Mouse (Mus musculus) stomach, embryonic 14.5 days (tissue): Measurements from ENCODE around the gene Ubxn2a. TPM values are rescaled to one million over a fixed set of nuclear protein-coding genes. Genes with fewer than 3 reads are reported as not detected.
A peak's percentile ranks its signal among the peaks of the same experiment; 100 is the strongest.

ENCODE experiments used
- ATAC-seq: fragments of 200-750 bp; cut with Nextera tagmentation; 2 replicates; pipeline ENCODE4 v1.8.0; 2017; ENCODE audit warnings: low read depth, moderate TSS enrichment; ENCODE audit not compliant: insufficient number of reproducible peaks, insufficient read depth, low FRiP score
- H3K27ac ChIP-seq: fragments of 300-500 bp; sonication (generic); 2 replicates; pipeline ENCODE4 v1.5.1; 2014; ENCODE audit warnings: mild to moderate bottlenecking, low read length, moderate library complexity, mixed read lengths
- H3K27me3 ChIP-seq: fragments of 300-500 bp; sonication (generic); 2 replicates; pipeline ENCODE4 v1.6.1; 2014; ENCODE audit warnings: low read length, control low read depth, mixed read lengths; ENCODE audit not compliant: control insufficient read depth, insufficient read depth
- H3K36me3 ChIP-seq: fragments of 300-500 bp; sonication (generic); 2 replicates; pipeline ENCODE4 v1.6.1; 2014; ENCODE audit warnings: mild to moderate bottlenecking, control low read depth, low read length, moderate library complexity, mixed read lengths; ENCODE audit not compliant: control insufficient read depth, insufficient read depth
- H3K4me1 ChIP-seq: fragments of 300-500 bp; sonication (generic); 2 replicates; pipeline ENCODE4 v1.6.1; 2014; ENCODE audit warnings: low read length, control low read depth, mixed read lengths; ENCODE audit not compliant: control insufficient read depth, insufficient read depth
- H3K4me2 ChIP-seq: fragments of 300-500 bp; sonication (generic); replicated peaks from 2 replicates; pipeline ENCODE4 v1.6.1; 2014; ENCODE audit warnings: low read depth, low read length, control low read depth
- H3K4me3 ChIP-seq: fragments of 300-500 bp; sonication (generic); 2 replicates; pipeline ENCODE4 v1.5.1; 2014; ENCODE audit warnings: low read depth, low read length, control low read depth
- H3K9ac ChIP-seq: fragments of 300-500 bp; sonication (generic); replicated peaks from 2 replicates; pipeline ENCODE4 v1.6.1; 2014; ENCODE audit warnings: low read depth, mild to moderate bottlenecking, control low read depth, low read length, moderate library complexity, mixed read lengths
- H3K9me3 ChIP-seq: fragments of 300-500 bp; sonication (generic); 2 replicates; pipeline ENCODE4 v1.6.1; 2016; ENCODE audit warnings: low read depth, low read length, control low read depth; ENCODE audit not compliant: control insufficient read depth
- WGBS: fragments of 180-500 bp; shearing (Covaris S2); extraction: QIAGEN DNeasy Blood & Tissue Kit; methylation state at CpG from one replicate; pipeline ENCODE4 v1.1.7; 2014; 5-methylcytosine and 5-hydroxymethylcytosine counted together
- polyA plus RNA-seq: library from polyadenylated mRNA; unstranded; fragments of >200 nt; fragmentation: Nextera tagmentation; extraction: Ambion mirVana; gene quantifications from 2 replicates; pipeline ENCODE4 v1.2.1, GENCODE M21; 2014

The Ubxn2a gene
- 20.6 and 26.2 TPM in 2 replicates for polyA plus RNA-seq

DNA sequence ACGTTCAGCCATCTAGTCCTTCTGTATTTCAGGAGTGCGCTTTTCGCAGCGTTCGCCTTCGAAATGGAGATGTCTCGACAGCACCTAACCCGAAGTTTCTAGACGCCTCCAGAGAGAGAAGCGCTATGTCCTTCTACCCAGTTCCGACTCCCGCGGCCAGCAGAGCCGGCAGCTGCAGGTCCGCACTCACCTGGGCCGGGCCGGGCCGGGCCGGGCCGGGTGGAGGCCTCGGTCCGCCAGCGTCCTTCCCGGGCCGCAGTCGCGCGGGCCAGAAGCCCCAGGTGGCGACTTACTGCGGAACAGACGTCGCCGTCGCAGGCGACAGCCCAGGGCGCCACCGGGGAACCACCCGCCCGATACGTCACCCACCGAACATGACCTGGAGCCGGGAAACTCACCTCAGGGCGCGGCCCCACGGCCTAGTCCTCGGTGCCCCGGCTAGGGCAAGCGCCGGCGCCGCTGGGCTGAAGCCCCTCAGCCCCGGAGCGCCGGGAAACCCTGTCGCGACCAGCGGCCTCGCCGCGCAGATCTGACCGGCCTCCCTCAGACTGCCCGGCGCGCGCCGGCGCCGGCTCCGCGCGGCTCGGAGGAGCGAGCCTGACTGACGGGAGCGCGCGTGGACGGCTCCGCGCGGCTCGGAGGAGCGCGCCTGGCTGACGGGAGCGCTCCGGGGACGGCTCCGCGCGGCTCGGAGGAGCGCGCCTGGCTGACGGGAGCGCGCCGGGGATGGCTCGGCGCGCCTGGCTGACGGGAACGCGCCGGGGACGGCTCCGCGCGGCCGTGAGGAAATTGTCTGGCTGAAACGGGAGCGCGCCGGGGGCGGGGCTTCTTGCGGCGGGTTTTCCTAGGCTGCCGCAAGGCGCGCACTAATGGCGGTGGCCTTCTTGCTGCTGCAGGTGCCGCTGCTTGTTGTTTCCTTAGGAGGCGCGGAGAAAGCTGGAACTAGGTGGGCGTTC is at the start of gene Ubxn2a:
Gene Ubxn2a, minus strand, starts transcription at position 755 of the 956 bp plus-strand sequence.
- Histone ChIP-seq H3K36me3 (no peaks in the 10 kb centered on the region), H3K9me3 (no peaks in the 10 kb centered on the region), H3K4me3 (peak within 1 kb of the TSS; percentile 74), H3K4me1 (no peaks in the 10 kb centered on the region), H3K9ac (peak within 1 kb of the TSS; percentile 68), H3K4me2 (peak within 1 kb of the TSS; percentile 74), H3K27me3 (no peaks in the 10 kb centered on the region), H3K27ac (peak within 1 kb of the TSS; percentile 68)
- peak; percentile 93 for ATAC-seq
- WGBS: under 1% methylated on average over 120 of the region's 125 CpGs

DNA sequence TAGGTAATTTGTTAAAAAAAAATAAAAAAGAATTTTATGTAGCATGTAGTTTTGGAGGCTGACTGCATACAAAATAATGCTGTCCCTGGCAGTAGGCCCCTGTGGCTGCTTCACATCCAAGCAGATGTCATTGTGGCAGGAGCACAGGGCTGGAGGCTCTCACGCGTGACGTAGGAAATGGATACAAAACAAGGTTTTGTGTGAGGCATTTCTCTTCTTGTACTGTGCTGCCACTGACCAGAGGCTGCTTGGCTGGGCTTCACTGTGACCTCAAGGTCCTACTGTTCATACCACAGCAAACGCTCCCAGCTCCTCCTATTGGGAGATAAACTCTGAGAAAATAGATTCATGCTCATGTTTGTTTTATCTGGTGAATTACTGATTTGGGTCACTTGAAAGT is 45.7 kb upstream of the Ubxn2a start:
- 93% methylated on average over 4 of the region's 4 CpGs for WGBS
- no peak overlapping the region for H3K27ac ChIP-seq
- no peak overlapping the region for H3K4me3 ChIP-seq
- no peaks in the 10 kb centered on the region for H3K4me1 ChIP-seq
- H3K9ac ChIP-seq: no peak overlapping the region
- no peak for ATAC-seq
- H3K36me3 ChIP-seq: peaks cover 27% of the 10 kb centered on the region
- no peaks in the 10 kb centered on the region for H3K27me3 ChIP-seq
- H3K9me3 ChIP-seq: no peaks in the 10 kb centered on the region
- H3K4me2 ChIP-seq: no peak overlapping the region

DNA sequence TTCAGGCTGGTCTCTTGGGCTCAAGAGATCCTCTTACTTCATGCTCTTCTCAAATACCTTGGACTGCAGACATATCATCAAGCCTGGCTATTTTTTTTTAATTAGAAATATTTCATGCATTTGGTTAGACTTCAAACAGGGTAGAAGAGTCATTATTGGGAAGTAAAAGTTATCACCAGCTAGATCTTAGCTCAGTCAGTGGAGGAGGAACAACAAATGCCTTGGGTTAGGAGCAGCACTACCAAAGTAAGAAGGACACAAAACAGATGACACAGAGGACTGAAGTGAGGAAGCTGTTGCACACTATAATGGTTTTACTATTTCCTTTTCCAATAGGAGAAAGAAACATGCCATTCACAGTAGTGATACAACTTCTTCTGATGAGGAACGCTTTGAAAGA is 44.8 kb upstream of the Ubxn2a start:
- Histone ChIP-seq H3K4me2 (no peak overlapping the region), H3K4me1 (no peaks in the 10 kb centered on the region), H3K36me3 (peaks cover 27% of the 10 kb centered on the region), H3K9me3 (no peaks in the 10 kb centered on the region), H3K27ac (no peak overlapping the region), H3K9ac (no peak overlapping the region), H3K27me3 (no peaks in the 10 kb centered on the region), H3K4me3 (no peak overlapping the region)
- 95% methylated on average over 1 of the region's 1 CpGs for WGBS
- no peak for ATAC-seq

DNA sequence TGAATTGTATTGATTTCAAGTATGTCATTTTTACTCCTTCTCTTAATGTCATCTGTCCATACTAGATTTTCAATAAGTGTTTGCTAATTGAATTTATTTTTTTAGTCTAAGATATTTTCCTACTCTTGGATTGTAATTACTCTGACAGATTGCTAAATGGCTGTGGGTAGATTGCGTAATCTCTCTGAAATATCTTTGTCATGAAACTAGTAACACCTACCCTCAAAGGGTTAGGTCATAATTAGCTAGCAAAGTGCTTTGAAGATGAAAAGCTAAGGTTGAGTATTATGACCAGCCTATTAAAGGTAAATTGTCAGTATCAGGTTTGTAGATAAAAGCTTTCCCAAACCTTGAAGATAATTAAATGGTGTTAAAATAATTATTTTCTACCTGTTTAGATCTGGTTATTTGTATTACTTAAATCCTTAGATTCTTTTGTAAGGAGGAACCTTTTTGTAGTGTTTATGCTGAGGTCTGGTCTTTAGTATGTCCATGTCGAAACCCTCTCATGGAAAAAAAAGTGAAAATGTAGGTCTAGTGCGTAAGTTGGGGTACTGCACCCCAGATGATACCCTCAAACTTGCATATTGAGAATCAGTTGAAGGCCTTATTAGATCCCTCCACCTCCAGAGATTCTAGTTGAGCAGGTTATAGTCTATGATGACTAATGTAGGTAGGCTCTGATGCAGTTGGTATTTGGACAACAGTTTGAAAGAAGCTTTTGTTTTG is 23.5 kb upstream of the Ubxn2a start:
- Histone ChIP-seq H3K27ac (no peak overlapping the region), H3K36me3 (no peaks in the 10 kb centered on the region), H3K4me2 (no peak overlapping the region), H3K4me3 (no peak overlapping the region), H3K9me3 (no peaks in the 10 kb centered on the region), H3K9ac (no peak overlapping the region), H3K4me1 (no peaks in the 10 kb centered on the region), H3K27me3 (no peaks in the 10 kb centered on the region)
- WGBS: 91% methylated on average over 3 of the region's 3 CpGs
- no peak for ATAC-seq

DNA sequence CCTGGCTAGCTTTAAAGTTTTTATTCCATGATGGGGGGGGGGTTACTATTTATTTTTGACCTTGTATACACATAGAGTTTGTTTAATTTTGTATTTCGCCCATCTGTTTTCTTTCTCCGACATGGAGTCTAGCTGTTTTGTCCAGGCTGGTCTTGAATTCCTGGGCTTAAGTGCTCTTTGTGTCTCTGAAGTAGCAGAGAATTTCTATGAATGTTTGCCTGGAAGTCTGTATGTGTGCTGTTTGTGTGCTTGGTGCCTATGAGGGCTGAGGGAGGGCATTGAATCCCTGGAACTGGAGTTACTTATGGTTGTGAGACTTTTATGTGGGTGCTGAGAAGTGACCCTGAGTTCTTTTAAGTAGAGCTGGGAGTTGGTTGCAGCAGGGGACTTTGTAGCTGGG is 20.7 kb upstream of the Ubxn2a start:
- Histone ChIP-seq H3K36me3 (no peaks in the 10 kb centered on the region), H3K27me3 (no peaks in the 10 kb centered on the region), H3K4me1 (no peaks in the 10 kb centered on the region), H3K9ac (no peak overlapping the region), H3K9me3 (no peaks in the 10 kb centered on the region), H3K4me3 (no peak overlapping the region), H3K4me2 (no peak overlapping the region), H3K27ac (no peak overlapping the region)
- 70% methylated on average over 2 of the region's 2 CpGs for WGBS
- no peak for ATAC-seq

DNA sequence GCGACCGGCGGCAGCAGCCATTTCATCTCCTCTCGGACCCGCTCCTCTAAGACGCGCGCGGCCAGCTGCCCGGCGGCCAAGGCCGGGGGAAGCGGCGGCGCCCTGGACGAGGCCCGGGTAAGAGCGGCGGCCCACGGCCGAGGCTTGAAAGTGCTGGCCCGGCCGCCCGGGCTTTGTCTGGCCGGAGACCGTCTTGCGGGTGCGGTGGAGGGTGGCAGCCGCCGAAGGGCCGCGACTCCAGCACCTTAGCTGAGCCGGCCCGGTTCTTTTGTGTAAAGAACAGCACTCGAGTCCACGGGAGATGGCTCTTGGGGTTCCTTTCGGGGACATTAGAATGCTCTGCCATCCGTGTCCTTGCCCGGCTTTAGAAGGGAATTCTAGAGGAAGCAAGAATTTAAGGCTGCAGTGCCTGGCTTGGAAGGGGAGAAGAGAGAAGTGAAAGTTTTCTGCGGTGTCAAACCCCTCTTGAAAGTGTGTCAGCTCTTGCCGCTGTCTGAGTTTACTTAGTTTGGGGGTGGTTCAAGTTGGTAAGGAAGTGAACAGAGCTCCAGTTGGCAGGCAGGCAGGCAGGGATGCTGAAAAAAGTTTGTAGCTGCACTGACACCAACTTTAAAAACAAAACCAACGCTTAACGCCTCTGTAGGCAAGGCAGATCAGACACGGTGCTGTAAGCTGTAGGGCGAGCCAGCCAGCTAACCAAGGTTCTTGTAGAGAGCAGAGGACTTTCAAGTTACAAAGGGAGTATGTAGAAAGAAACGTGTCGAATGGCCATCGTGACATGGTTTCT is 10.5 kb upstream of the Ubxn2a start:
- Histone ChIP-seq H3K4me3 (peak overlapping the region; percentile 99), H3K27me3 (no peaks in the 10 kb centered on the region), H3K36me3 (no peaks in the 10 kb centered on the region), H3K4me2 (peak overlapping the region; percentile 49), H3K4me1 (peaks cover 5% of the 10 kb centered on the region; the same call in 1 of the 2 replicates), H3K27ac (peak overlapping the region; percentile 98), H3K9me3 (no peaks in the 10 kb centered on the region), H3K9ac (peak overlapping the region; percentile 99)
- peak; percentile 50 for ATAC-seq
- WGBS: under 1% methylated on average over 46 of the region's 48 CpGs

DNA sequence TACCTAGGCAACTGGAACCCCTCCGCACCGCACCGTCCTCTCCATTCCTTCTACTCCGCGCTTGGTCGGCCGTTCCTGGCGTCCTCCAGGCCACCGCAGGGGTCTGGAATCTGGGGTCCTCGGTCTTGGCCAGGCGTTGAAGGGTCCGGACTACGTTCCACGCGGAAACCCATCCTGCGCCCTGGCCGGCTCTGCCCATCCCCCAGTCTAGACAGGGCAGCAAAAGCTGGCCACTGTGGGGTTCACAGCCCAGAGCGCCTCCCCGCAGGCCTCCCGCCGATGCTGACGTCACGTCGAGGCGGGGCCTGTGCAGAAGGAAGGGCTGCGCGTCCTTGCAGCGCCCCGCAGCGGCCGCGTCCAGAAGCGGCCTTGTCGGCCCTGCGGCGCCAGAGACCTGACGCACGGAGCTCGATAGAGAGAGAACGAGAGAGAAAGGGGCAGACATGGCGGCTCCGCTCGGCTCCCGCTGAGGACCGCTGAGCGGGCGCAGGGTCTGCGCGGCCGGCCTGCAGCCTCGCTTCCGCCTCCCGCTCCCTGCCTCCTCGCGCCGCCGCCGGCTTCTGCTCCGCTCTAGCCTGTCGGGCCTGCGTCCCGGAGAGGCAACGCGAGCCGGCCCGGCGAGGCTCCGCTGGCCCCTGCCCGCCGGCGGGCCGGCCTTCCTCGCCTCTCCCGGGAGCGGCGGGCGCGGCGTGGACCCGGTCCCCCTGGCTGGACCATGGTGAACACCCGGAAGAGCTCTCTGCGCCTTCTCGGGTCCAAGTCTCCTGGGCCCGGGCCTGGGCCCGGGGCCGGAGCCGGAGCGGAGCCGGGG is 9.7 kb upstream of the Ubxn2a start, which contains the start of gene Atad2b:
Gene Atad2b, plus strand, starts transcription at position 360 of the 811 bp plus-strand sequence.
- peaks cover 5% of the 10 kb centered on the region; the same call in 1 of the 2 replicates for H3K4me1 ChIP-seq
- H3K27me3 ChIP-seq: no peaks in the 10 kb centered on the region
- H3K9me3 ChIP-seq: no peaks in the 10 kb centered on the region
- peak within 1 kb of the TSS; percentile 99 for H3K9ac ChIP-seq
- WGBS: under 1% methylated on average over 88 of the region's 89 CpGs
- peak within 1 kb of the TSS; percentile 52 for H3K4me2 ChIP-seq
- H3K27ac ChIP-seq: peak within 1 kb of the TSS; percentile 98
- peak; percentile 98 for ATAC-seq
- peak within 1 kb of the TSS; percentile 99 for H3K4me3 ChIP-seq
- H3K36me3 ChIP-seq: no peaks in the 10 kb centered on the region
